Mouse (Mus musculus) ES-Bruce4 (cell line): ENCODE measurements around the gene Tgfbr3l. TPM values are rescaled to one million over a fixed set of nuclear protein-coding genes. Genes with fewer than 3 reads are reported as not detected.

Experiments
- H3K27ac ChIP-seq: 2 replicates; pipeline ENCODE4 v1.5.1; 2012; ENCODE audit warnings: low read length, inconsistent platforms; ENCODE audit not compliant: insufficient read depth
- H3K27me3 ChIP-seq: 2 replicates; pipeline ENCODE4 v1.6.1; 2012; ENCODE audit warnings: mild to moderate bottlenecking, low read length, inconsistent platforms; ENCODE audit not compliant: control insufficient read depth, poor library complexity, insufficient read depth, severe bottlenecking
- H3K36me3 ChIP-seq: 2 replicates; pipeline ENCODE4 v1.6.1; 2012; ENCODE audit warnings: inconsistent platforms, mild to moderate bottlenecking, low read length, moderate library complexity; ENCODE audit not compliant: control insufficient read depth, poor library complexity, insufficient read depth, severe bottlenecking
- H3K4me1 ChIP-seq: one replicate; pipeline ENCODE4 v1.8.1; 2011; ENCODE audit warnings: low read length; ENCODE audit not compliant: control insufficient read depth, insufficient read depth
- H3K4me3 ChIP-seq: 2 replicates; pipeline ENCODE4 v1.5.1; 2011; ENCODE audit warnings: low read depth, mild to moderate bottlenecking, low read length
- H3K9ac ChIP-seq: 2 replicates; pipeline ENCODE4 v1.6.1; 2012; ENCODE audit warnings: low read depth, mild to moderate bottlenecking, inconsistent platforms; ENCODE audit not compliant: poor library complexity, severe bottlenecking
- H3K9me3 ChIP-seq: replicated peaks from 2 replicates; pipeline ENCODE4 v1.6.1; 2012; ENCODE audit warnings: mild to moderate bottlenecking, low read length, inconsistent platforms; ENCODE audit not compliant: control insufficient read depth, poor library complexity, insufficient read depth, severe bottlenecking
- CTCF ChIP-seq: IDR thresholded peaks from one replicate; pipeline ENCODE4 v1.8.1; 2011; ENCODE audit warnings: low read depth, low read length
- EP300 ChIP-seq: IDR thresholded peaks from 2 replicates; pipeline ENCODE4 v1.6.1; 2011; ENCODE audit warnings: low read depth, low read length; ENCODE audit not compliant: insufficient read depth
- POLR2A ChIP-seq: IDR thresholded peaks from one replicate; pipeline ENCODE4 v1.8.1; 2011; ENCODE audit warnings: low read length; ENCODE audit not compliant: insufficient read depth
- polyA plus RNA-seq: library from polyadenylated mRNA; stranded (reverse); fragments of >200 nt; gene quantifications from 2 replicates; pipeline ENCODE4 v1.2.4, GENCODE M21; 2011; ENCODE audit warnings: low read depth; ENCODE audit not compliant: missing spikeins, insufficient read depth, insufficient read length

Gene Tgfbr3l
- polyA plus RNA-seq, 1 experiment, result 4.2 TPM

- Histone ChIP-seq H3K4me3 (no peak overlapping the region), H3K4me1 (no peaks in the 10 kb centered on the region), H3K27me3 (no peaks in the 10 kb centered on the region), H3K9ac (no peak overlapping the region), H3K36me3 (peaks cover 88% of the 10 kb centered on the region), H3K9me3 (no peaks in the 10 kb centered on the region), H3K27ac (no peak overlapping the region)
- TF ChIP-seq POLR2A (no peak), CTCF (no peak), EP300 (no peak)
These were observed 17.3 kb downstream of the Tgfbr3l start for GRCm38 (mm10) chr8:4265160-4265914.

- H3K36me3 ChIP-seq, result peaks cover 87% of the 10 kb centered on the region
- H3K27me3 ChIP-seq, result no peaks in the 10 kb centered on the region
These were observed 19.6 kb downstream of the Tgfbr3l start for GRCm38 (mm10) chr8:4267627-4268026.

GRCm38 (mm10) chr8:4269609-4270008 lies 21.6 kb downstream of the Tgfbr3l start:
- TF ChIP-seq POLR2A (no peak), CTCF (no peak), EP300 (no peak)
- H3K36me3 ChIP-seq, result peaks cover 82% of the 10 kb centered on the region
- H3K9ac ChIP-seq, result no peak overlapping the region
- no peak overlapping the region for H3K27ac ChIP-seq
- no peaks in the 10 kb centered on the region for H3K9me3 ChIP-seq
- H3K4me3 ChIP-seq, result no peak overlapping the region
- H3K4me1 ChIP-seq, result no peaks in the 10 kb centered on the region
- no peaks in the 10 kb centered on the region for H3K27me3 ChIP-seq

More at GRCm38 (mm10) chr8:4267627-4268026, 19.6 kb downstream of the Tgfbr3l start:
- Histone ChIP-seq H3K27ac (no peak overlapping the region), H3K9ac (no peak overlapping the region), H3K4me3 (no peak overlapping the region), H3K9me3 (no peaks in the 10 kb centered on the region), H3K4me1 (no peaks in the 10 kb centered on the region)
- peak; percentile 76 for TF ChIP-seq CTCF
- TF ChIP-seq EP300, result no peak

GRCm38 (mm10) chr8:4275275-4276110 lies 27.5 kb downstream of the Tgfbr3l start, which contains the start of gene Timm44:
Gene Timm44, minus strand, starts transcription at chr8:4275913.
- H3K27ac ChIP-seq, result peak within 1 kb of the TSS; percentile 74
- TF ChIP-seq POLR2A (no peak), EP300 (0 out of 2 replicates have a peak, but pooled peaks have one; percentile 52)
- H3K9ac ChIP-seq, result peak within 1 kb of the TSS; percentile 90
- H3K9me3 ChIP-seq, result no peaks in the 10 kb centered on the region
- peaks cover 26% of the 10 kb centered on the region for H3K36me3 ChIP-seq
- H3K4me1 ChIP-seq, result no peaks in the 10 kb centered on the region
- peak within 1 kb of the TSS; percentile 99 for H3K4me3 ChIP-seq
- H3K27me3 ChIP-seq, result no peaks in the 10 kb centered on the region

- H3K27ac ChIP-seq, result peak overlapping the region; percentile 74
- TF ChIP-seq POLR2A (no peak), EP300 (no peak), CTCF (no peak)
- peak overlapping the region; percentile 90 for H3K9ac ChIP-seq
- H3K4me3 ChIP-seq, result peak overlapping the region; percentile 99
- no peaks in the 10 kb centered on the region for H3K9me3 ChIP-seq
- no peaks in the 10 kb centered on the region for H3K27me3 ChIP-seq
- H3K36me3 ChIP-seq, result peaks cover 21% of the 10 kb centered on the region
- no peaks in the 10 kb centered on the region for H3K4me1 ChIP-seq
These were observed 28.1 kb downstream of the Tgfbr3l start for GRCm38 (mm10) chr8:4276111-4276465.

- Histone ChIP-seq H3K27ac (no peak overlapping the region), H3K27me3 (no peaks in the 10 kb centered on the region), H3K4me1 (no peaks in the 10 kb centered on the region), H3K9ac (no peak overlapping the region), H3K36me3 (peaks cover 94% of the 10 kb centered on the region), H3K4me3 (no peak overlapping the region), H3K9me3 (no peaks in the 10 kb centered on the region)
- TF ChIP-seq CTCF (peak; percentile 0), POLR2A (no peak), EP300 (no peak)
These were observed 44.7 kb downstream of the Tgfbr3l start for GRCm38 (mm10) chr8:4292738-4293137.
